Mouse (Mus musculus) forebrain, embryonic 11.5 days (tissue): ENCODE measurements at regions not wholly inside any gene's neighbourhood (a gene's known extent, or its start where the extent isn't known, plus 50 kb on each side); places are given as distances from the start of the nearest gene placed in this dataset.

ENCODE experiments used
- ATAC-seq: fragments of 200-750 bp; cut with Nextera tagmentation; replicated peaks from 2 replicates; pipeline ENCODE4 v1.8.0; 2017; ENCODE audit warnings: moderate TSS enrichment; ENCODE audit not compliant: low FRiP score
- DNase-seq: peaks from one replicate; pipeline ENCODE4 v3.0.0-alpha.2; 2017; ENCODE audit warnings: low spot score
- H3K27ac ChIP-seq: fragments of 300-500 bp; sonication (generic); 2 replicates; pipeline ENCODE4 v1.5.1; 2014; ENCODE audit warnings: low read depth, low read length
- H3K27me3 ChIP-seq: fragments of 300-500 bp; sonication (generic); 2 replicates; pipeline ENCODE4 v1.6.1; 2014; ENCODE audit warnings: mild to moderate bottlenecking, low read length, mixed read lengths; ENCODE audit not compliant: control insufficient read depth, insufficient read depth
- H3K36me3 ChIP-seq: fragments of 300-500 bp; sonication (generic); 2 replicates; pipeline ENCODE4 v1.6.1; 2014; ENCODE audit warnings: mild to moderate bottlenecking, low read length, moderate library complexity, mixed read lengths; ENCODE audit not compliant: control insufficient read depth, insufficient read depth
- H3K4me1 ChIP-seq: fragments of 300-500 bp; sonication (generic); replicated peaks from 2 replicates; pipeline ENCODE4 v1.6.1; 2014; ENCODE audit warnings: low read length, mixed read lengths; ENCODE audit not compliant: control insufficient read depth, insufficient read depth
- H3K4me2 ChIP-seq: fragments of 300-500 bp; sonication (generic); 2 replicates; pipeline ENCODE4 v1.6.1; 2014; ENCODE audit warnings: low read depth, mild to moderate bottlenecking, low read length, moderate library complexity, mixed read lengths; ENCODE audit not compliant: severe bottlenecking
- H3K4me3 ChIP-seq: fragments of 300-500 bp; sonication (generic); 2 replicates; pipeline ENCODE4 v1.5.1; 2014; ENCODE audit warnings: low read depth, low read length
- H3K9ac ChIP-seq: fragments of 300-500 bp; sonication (generic); 2 replicates; pipeline ENCODE4 v1.6.1; 2014; ENCODE audit warnings: low read length
- H3K9me3 ChIP-seq: fragments of 300-500 bp; sonication (generic); 2 replicates; pipeline ENCODE4 v1.6.1; 2016; ENCODE audit warnings: low read length, mixed read lengths; ENCODE audit not compliant: control insufficient read depth
- WGBS: fragments of 180-500 bp; shearing (Covaris S2); extraction: QIAGEN DNeasy Blood & Tissue Kit; methylation state at CpG from one replicate; pipeline ENCODE4 v1.1.7; 2014; 5-methylcytosine and 5-hydroxymethylcytosine counted together

DNA sequence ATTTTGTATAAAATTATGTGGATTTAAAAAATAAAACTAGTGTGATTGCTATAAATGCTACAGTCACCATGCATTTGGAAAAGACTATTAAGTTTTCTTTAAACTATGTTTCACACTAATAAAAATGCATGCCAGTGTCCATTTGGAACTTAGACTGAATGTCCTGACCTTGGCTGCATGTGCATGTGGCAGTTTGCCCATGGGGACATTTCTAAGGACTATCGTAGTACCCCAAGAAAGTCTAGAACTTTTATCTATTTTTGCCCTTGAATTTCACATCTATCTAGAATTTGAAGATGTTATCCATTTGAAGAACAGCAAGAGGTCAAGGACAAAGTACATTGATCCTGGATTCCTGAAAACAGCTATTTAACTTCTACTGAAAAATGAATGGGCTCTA is 745.9 kb downstream of the Tmem182 start:
- H3K27ac ChIP-seq, result no peak overlapping the region
- H3K27me3 ChIP-seq, result no peaks in the 10 kb centered on the region
- no peak overlapping the region for H3K9ac ChIP-seq
- H3K4me2 ChIP-seq, result no peak overlapping the region
- no peak overlapping the region for H3K4me3 ChIP-seq
- ATAC-seq (no peak), DNase-seq (no peak)
- WGBS, result 88% methylated on average over 1 of the region's 1 CpGs
- H3K4me1 ChIP-seq, result no peaks in the 10 kb centered on the region
- no peaks in the 10 kb centered on the region for H3K9me3 ChIP-seq
- no peaks in the 10 kb centered on the region for H3K36me3 ChIP-seq

DNA sequence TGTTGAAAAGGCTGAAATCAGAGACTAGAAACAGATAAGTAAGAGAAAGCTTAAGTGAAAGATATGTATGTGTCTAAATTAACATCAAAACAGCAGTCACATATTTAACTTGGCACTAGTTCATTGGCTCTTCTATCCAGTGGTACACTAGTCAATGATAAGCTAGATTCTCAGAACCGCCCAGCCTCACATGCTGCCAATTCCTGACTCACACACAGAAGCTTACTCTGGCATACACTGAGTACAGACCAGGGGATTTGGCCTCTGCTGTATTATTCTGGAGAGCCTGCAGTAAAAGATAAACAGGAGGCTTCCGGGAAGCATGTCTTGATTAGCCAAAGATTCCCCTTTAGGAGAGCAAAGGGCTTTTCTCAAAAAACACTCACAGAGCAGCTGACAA is 750.2 kb downstream of the Tmem182 start:
- H3K9ac ChIP-seq, result no peak overlapping the region
- H3K27ac ChIP-seq, result no peak overlapping the region
- H3K4me3 ChIP-seq, result no peak overlapping the region
- no peaks in the 10 kb centered on the region for H3K9me3 ChIP-seq
- H3K4me1 ChIP-seq, result no peaks in the 10 kb centered on the region
- H3K27me3 ChIP-seq, result no peaks in the 10 kb centered on the region
- H3K36me3 ChIP-seq, result no peaks in the 10 kb centered on the region
- 73% methylated on average over 2 of the region's 2 CpGs for WGBS
- no peak overlapping the region for H3K4me2 ChIP-seq
- ATAC-seq, result no peak
- no peak for DNase-seq

DNA sequence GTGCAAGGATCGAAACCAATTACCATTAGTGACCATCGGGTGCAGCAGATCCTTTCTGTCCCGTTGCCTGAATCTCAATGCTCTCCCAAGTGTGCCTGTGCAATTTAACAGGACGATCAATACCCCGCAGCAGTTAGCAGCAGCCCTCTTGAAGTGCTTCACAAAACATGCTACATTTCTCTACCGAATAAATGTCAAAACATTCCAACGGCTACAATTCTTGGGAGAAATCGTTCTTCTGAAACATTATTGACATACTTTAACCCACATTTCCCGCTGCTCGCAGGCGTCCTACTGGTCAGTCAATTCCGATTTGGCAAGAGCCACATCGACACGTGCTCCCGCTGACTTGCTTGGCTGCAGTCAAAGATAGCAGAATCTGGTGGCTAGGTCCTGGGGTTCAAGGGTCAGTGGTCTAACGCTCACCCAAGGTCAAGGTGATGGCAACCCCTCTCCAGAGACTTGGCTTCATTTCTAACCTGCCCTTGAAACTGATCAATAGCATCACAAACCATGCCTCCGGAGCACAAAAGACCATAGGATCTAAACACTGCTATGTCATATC is 753.8 kb downstream of the Tmem182 start:
- no peaks in the 10 kb centered on the region for H3K36me3 ChIP-seq
- 0 out of 2 replicates have a peak, but pooled peaks cover 2% of the 10 kb centered on the region for H3K4me1 ChIP-seq
- no peak overlapping the region for H3K4me3 ChIP-seq
- H3K4me2 ChIP-seq, result no peak overlapping the region
- no peak for DNase-seq
- no peak for ATAC-seq
- H3K9me3 ChIP-seq, result no peaks in the 10 kb centered on the region
- no peak overlapping the region for H3K9ac ChIP-seq
- 84% methylated on average over 17 of the region's 17 CpGs for WGBS
- no peaks in the 10 kb centered on the region for H3K27me3 ChIP-seq
- no peak overlapping the region for H3K27ac ChIP-seq

DNA sequence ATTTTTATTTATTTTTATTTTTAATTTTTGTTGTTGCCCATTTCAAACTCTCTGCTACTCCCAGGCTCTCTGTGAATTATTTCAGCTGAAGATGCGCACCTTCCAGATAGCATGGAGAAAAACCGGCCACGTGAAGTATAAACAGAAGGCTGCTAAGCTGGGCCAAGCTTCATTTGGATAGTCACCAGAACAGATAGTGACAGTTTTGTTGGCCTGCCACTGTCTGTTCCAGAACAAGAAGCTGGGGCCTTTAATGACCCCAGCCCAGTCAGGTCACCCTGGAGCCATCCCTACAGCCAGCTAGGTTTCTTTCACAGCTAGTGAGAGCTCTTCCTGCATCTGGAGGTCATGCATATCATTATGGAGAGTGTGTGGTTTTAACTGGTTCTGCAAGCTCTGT is 754.6 kb downstream of the Tmem182 start:
- ATAC-seq (no peak), DNase-seq (no peak)
- Histone ChIP-seq H3K4me3 (no peak overlapping the region), H3K27me3 (no peaks in the 10 kb centered on the region), H3K36me3 (no peaks in the 10 kb centered on the region), H3K9ac (no peak overlapping the region), H3K9me3 (no peaks in the 10 kb centered on the region), H3K4me2 (no peak overlapping the region), H3K4me1 (0 out of 2 replicates have a peak, but pooled peaks cover 2% of the 10 kb centered on the region), H3K27ac (no peak overlapping the region)
- WGBS, result 93% methylated on average over 3 of the region's 3 CpGs

DNA sequence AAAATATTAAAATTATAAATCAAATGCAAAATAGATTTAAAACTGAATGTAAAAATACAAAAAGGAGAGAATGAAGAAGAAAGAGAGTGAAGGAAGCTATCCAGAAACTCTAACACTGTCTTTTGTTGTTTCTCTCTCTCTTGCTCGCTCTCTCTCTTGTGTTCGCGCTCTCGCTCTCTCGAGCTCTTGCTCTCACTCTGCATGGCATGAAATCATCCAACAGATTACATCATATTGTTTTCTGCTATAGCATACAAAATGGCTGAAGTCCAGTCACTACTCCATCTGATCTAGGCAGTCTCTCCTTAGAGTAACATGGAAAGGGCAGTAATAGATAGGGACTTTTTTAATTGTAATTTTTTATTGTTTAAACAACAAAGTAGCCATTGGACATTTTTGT is 798.1 kb downstream of the Tmem182 start:
- Histone ChIP-seq H3K4me3 (no peak overlapping the region), H3K9ac (no peak overlapping the region), H3K36me3 (no peaks in the 10 kb centered on the region), H3K27me3 (no peaks in the 10 kb centered on the region), H3K27ac (no peak overlapping the region), H3K4me1 (no peaks in the 10 kb centered on the region), H3K9me3 (no peaks in the 10 kb centered on the region), H3K4me2 (no peak overlapping the region)
- ATAC-seq, result no peak
- DNase-seq, result no peak
- WGBS, result 87% methylated on average over 5 of the region's 5 CpGs

DNA sequence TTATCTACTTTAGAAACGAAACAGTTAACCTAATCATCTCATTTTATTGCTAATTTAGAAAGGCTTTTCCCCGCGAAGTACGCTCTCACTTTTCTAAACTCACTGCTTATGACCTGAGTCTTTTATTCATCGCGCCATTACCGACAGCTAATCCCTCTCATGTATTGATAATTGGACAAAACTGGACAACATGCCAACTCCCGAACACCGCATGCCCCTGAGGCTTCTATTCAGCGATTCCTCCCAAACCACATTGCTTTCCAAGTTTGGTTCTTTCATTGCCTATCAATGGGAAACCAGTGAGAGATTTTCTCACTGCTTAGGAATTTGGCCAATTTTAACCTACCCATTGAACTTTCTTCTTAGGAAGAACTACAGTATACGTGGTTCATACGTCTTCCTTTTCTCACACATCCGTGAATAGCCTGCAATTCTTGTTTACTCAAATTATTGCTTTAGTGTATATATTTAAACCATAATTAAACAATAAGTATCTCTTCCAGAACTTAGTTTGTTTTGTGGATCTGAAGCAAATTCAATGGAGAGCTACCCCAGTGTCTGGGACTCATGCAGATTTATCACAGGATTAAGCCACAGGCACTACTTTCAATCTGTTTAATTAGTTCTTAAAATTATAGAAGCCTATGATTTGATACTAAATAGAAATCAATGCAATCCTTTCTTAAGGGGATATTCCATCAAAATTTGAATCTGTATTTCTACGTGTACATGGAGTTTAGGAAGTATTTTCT is 799.8 kb downstream of the Tmem182 start:
- no peaks in the 10 kb centered on the region for H3K36me3 ChIP-seq
- no peaks in the 10 kb centered on the region for H3K9me3 ChIP-seq
- H3K27ac ChIP-seq, result peak overlapping the region; percentile 51
- H3K9ac ChIP-seq, result no peak overlapping the region
- H3K4me3 ChIP-seq, result no peak overlapping the region
- H3K27me3 ChIP-seq, result no peaks in the 10 kb centered on the region
- H3K4me2 ChIP-seq, result peak overlapping the region; percentile 1; the same call in 1 of the 2 replicates
- DNase-seq (peak; percentile 75), ATAC-seq (peak; percentile 88)
- 20% methylated on average over 14 of the region's 14 CpGs for WGBS
- H3K4me1 ChIP-seq, result no peaks in the 10 kb centered on the region

DNA sequence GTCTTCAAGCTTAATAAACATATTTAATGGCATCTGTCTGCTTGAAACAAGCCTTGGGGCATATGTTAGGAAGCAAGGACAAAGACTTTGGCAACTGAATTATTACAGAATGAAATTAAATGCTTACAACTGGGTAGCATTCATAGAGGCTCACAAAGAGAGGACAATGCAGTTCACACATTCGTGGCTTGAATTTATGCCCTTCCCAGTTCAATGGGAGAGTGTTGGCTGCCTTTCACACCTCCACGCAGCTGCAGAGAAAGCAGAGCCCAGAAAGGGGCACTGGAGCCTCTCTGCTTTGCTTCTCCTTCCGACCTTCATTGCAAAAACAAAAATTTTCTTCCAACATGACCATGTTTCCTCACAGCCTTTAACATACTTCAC is 800.3 kb downstream of the Tmem182 start:
- H3K4me3 ChIP-seq, result no peak overlapping the region
- H3K4me2 ChIP-seq, result no peak overlapping the region; the same call in 1 of the 2 replicates
- no peaks in the 10 kb centered on the region for H3K36me3 ChIP-seq
- H3K9ac ChIP-seq, result 0 out of 2 replicates have a peak overlapping the region, but pooled peaks have one; percentile 7
- WGBS, result 21% methylated on average over 3 of the region's 3 CpGs
- peak; percentile 84 for ATAC-seq
- peak overlapping the region; percentile 51 for H3K27ac ChIP-seq
- peak; percentile 69 for DNase-seq
- no peaks in the 10 kb centered on the region for H3K27me3 ChIP-seq
- H3K9me3 ChIP-seq, result no peaks in the 10 kb centered on the region
- no peaks in the 10 kb centered on the region for H3K4me1 ChIP-seq

DNA sequence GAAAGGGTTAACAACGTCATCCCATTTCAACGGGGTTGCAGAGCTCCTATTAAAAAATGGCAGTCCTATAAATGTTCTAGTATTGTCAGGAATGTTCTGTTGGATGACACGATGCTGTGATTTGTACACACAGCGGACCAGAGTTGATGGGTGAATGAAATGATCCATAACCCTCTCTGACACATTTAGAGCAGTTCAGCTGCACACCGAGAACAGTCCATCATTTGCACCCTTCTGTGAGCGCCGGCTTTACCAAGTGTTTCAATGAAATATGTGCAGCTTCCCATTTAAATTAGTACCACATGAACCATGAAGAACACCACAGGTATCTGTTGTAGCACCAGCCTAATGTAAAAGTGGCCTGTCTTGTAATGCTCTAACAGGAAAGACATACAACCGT is 805.4 kb downstream of the Tmem182 start:
- ATAC-seq, result no peak
- WGBS, result 81% methylated on average over 8 of the region's 8 CpGs
- no peaks in the 10 kb centered on the region for H3K36me3 ChIP-seq

DNA sequence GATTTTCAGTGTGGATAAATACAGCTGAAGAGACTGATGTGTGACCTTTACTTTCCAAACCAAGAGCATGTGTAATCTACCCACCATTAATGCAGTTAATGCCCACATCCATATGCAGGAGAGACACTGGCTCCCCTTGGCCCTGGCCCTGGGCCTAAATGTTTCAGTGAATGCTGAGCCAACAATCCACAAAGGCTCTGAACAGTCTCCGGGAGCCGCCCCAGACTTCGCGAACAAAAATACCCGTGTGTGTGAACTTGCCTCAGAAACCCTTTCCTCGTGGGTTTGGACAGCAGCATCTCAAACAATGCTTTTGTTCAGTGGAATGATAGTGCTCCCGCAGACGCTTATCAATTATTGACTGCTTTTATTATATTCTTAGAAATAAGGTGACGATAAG is 846.4 kb downstream of the Tmem182 start:
- peak overlapping the region; percentile 39; the same call in 1 of the 2 replicates for H3K27ac ChIP-seq
- H3K9ac ChIP-seq, result no peak overlapping the region
- H3K4me2 ChIP-seq, result peak overlapping the region; percentile 18; the same call in 1 of the 2 replicates
- peak; percentile 73 for ATAC-seq
- WGBS, result 28% methylated on average over 9 of the region's 9 CpGs
- no peaks in the 10 kb centered on the region for H3K27me3 ChIP-seq
- H3K4me1 ChIP-seq, result peaks cover 3% of the 10 kb centered on the region; the same call in 1 of the 2 replicates
- no peaks in the 10 kb centered on the region for H3K9me3 ChIP-seq
- no peaks in the 10 kb centered on the region for H3K36me3 ChIP-seq
- H3K4me3 ChIP-seq, result no peak overlapping the region
- DNase-seq, result peak; percentile 62

More for the DNA sequence above, 805.4 kb downstream of the Tmem182 start:
- Histone ChIP-seq H3K27me3 (no peaks in the 10 kb centered on the region), H3K4me1 (no peaks in the 10 kb centered on the region), H3K9me3 (no peaks in the 10 kb centered on the region), H3K27ac (no peak overlapping the region), H3K4me2 (no peak overlapping the region), H3K4me3 (no peak overlapping the region), H3K9ac (no peak overlapping the region)
- no peak for DNase-seq
